Mouse (Mus musculus): ENCODE measurements at regions not wholly inside any gene's neighbourhood (a gene's known extent, or its start where the extent isn't known, plus 50 kb on each side); places are given as distances from the start of the nearest gene placed in this dataset.

DNA sequence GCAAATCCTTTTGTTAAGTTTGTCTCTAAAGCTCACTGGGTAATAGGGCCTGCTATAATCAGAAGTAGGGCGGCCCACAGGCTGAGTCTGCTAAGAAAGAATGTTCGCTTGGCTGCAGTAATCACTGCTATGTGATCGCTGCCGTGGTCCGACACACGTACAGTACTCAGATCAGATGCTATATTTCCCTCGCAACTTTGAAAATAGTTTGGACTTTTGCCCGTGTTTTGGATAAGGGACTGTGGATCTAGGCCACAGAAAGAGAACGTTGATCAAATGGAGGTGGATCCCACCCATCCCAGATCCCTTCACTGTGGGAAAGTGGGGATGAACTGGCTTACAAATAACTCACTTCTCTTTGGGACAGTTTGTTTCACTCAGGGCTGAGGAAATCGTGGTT, 88.5 kb upstream of the Rnd3 start:
- TF ChIP-seq CTCF (IDR thresholded peaks at IDR 0.05; ENCODE audit: control insufficient read depth, insufficient read depth, insufficient replicate concordance, low read depth, low read length) (no peak), POLR2A (IDR thresholded peaks at IDR 0.05; ENCODE audit: control insufficient read depth, low read depth, low read length) (no peak)
